Mouse (Mus musculus): ENCODE measurements around the gene Prss35. TPM values are rescaled to one million over a fixed set of nuclear protein-coding genes. Genes with fewer than 3 reads are reported as not detected.

The Prss35 gene
- total RNA-seq, 2 experiments from 2014 or later, result 0.11 TPM; not detected in 1

DNA sequence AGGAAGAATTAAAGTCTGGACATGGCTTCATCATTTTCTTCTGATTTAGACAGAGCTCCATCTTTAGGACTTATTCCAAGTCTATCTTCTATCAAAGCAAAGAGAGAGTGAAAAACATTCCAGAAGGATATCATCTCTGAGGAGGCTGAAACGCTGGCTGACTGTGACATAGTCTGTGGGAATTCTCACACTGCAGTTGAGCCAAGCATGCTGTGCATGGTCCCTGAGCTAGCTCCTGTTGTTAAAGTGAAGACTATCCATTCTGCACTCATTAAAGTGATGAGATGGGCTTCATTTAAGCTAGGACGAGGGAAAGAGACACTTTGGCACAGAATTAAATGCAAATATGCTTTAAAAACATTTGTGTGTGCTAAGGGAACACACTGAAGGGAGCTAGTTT, 26.9 kb upstream of the Prss35 start:
- TF ChIP-seq CTCF (IDR thresholded peaks at IDR 0.05), result no peak
- no peak overlapping the region for H3K27ac ChIP-seq
- no peak for DNase-seq
- no peak overlapping the region for H3K4me3 ChIP-seq
- intact Hi-C loops (cut with DNase I), result no loop called here

DNA sequence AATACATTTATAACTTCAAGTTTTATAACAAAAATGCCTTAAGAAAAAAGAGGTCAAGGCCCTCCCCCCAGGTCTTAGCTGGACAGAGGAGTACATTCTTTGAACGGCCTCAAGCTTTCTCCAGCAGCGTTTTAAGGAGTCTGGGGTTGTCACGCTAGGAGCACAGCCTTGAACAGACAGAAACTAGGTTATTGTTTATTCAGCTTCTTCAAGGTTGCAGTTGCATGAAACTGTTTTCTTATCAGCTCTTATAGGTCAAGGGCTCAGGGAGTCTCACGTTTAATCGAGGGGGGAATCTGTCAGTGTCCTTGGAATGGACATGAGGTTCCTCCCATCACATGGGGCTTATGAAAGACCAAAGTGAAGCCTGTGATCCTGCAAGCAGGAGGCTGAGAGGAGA, 26.3 kb upstream of the Prss35 start:
- Histone ChIP-seq H3K4me3 (no peak overlapping the region), H3K27ac (no peak overlapping the region)
- intact Hi-C loops (cut with DNase I), result no loop called here
- DNase-seq, result no peak
- TF ChIP-seq CTCF (IDR thresholded peaks at IDR 0.05), result no peak

DNA sequence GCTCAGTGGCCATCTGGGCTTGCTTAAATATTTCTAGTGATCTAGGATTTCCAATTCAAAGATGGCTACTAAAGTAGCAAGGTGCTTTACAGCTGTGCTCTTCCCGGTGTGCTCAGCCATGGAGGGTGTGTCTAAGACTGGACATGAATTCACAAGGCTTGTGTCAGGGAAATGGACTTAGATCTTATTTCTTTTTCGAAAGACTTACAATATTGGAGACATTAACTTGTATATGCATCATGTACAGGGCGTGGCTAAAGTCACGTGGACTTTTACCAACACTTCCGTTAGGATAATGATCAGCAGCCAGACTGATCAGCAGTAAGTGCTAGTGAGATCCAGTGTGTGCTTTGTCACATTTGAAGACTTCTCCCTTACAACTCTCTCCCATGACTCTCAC, 23.2 kb upstream of the Prss35 start:
- no peak for TF ChIP-seq CTCF (IDR thresholded peaks at IDR 0.05)
- Histone ChIP-seq H3K27ac (no peak overlapping the region), H3K4me3 (no peak overlapping the region)
- intact Hi-C loops (cut with DNase I), result no loop called here
- no peak for DNase-seq

GRCm38 (mm10) chr9:86720794-86721193, 22.7 kb upstream of the Prss35 start:
- no peak for TF ChIP-seq CTCF (IDR thresholded peaks at IDR 0.05)
- DNase-seq, result no peak
- intact Hi-C loops (cut with DNase I), result no loop called here
- H3K4me3 ChIP-seq, result no peak overlapping the region
- no peak overlapping the region for H3K27ac ChIP-seq

- no peak for DNase-seq
- no peak for TF ChIP-seq CTCF (IDR thresholded peaks at IDR 0.05)
- intact Hi-C loops (cut with DNase I), result no loop called here
- Histone ChIP-seq H3K27ac (no peak overlapping the region), H3K4me3 (no peak overlapping the region)
These were observed 18.4 kb upstream of the Prss35 start for GRCm38 (mm10) chr9:86725066-86725465.

GRCm38 (mm10) chr9:86725604-86726380, 17.7 kb upstream of the Prss35 start:
- no peak for TF ChIP-seq CTCF (IDR thresholded peaks at IDR 0.05)
- DNase-seq, result no peak
- Histone ChIP-seq H3K4me3 (no peak overlapping the region), H3K27ac (no peak overlapping the region)
- intact Hi-C loops (cut with DNase I), result no loop called here

- no peak for TF ChIP-seq CTCF (IDR thresholded peaks at IDR 0.05)
- DNase-seq, result no peak
- intact Hi-C loops (cut with DNase I), result no loop called here
These were observed 17.1 kb upstream of the Prss35 start for GRCm38 (mm10) chr9:86726381-86726720.

DNA sequence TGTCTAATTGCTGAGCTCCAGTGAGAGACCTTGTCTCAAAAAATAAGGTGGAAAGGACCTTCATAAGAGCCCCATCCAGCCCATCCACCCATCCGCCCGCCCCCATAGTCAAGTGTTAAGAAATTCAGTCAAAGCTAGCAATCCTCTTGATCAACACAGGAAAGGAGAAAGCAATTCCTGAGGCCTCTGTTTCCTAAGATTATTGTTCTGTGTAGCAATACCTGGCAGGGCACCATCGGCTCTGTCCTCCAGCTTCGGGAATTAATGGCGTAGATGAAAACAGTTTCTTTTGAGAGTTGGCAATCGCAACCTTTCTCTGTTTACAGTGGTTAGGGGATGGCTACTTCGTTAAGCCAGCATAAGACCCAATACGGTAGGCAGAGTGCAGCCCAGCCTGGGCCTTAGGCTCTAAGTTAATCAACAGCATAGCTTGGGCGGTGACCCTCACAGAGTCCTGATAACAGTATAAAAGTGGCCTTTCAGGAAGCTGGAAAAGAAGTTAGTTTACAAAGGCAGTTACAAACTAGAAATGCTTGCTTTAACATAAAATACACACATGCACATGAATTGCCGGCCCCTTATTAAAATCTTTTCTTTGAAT, 15.1 kb upstream of the Prss35 start:
- intact Hi-C loops (cut with DNase I), result no loop called here

More at GRCm38 (mm10) chr9:86726381-86726720, 17.1 kb upstream of the Prss35 start:
- Histone ChIP-seq H3K4me3 (no peak overlapping the region), H3K27ac (no peak overlapping the region)

GRCm38 (mm10) chr9:86729084-86729483, 14.4 kb upstream of the Prss35 start:
- H3K4me3 ChIP-seq, result no peak overlapping the region
- TF ChIP-seq CTCF (IDR thresholded peaks at IDR 0.05), result no peak
- no peak for DNase-seq
- intact Hi-C loops (cut with DNase I), result no loop called here
- H3K27ac ChIP-seq, result no peak overlapping the region

More for the DNA sequence above, 15.1 kb upstream of the Prss35 start:
- H3K4me3 ChIP-seq, result no peak overlapping the region
- no peak for DNase-seq
- TF ChIP-seq CTCF (IDR thresholded peaks at IDR 0.05), result no peak
- H3K27ac ChIP-seq, result no peak overlapping the region

DNA sequence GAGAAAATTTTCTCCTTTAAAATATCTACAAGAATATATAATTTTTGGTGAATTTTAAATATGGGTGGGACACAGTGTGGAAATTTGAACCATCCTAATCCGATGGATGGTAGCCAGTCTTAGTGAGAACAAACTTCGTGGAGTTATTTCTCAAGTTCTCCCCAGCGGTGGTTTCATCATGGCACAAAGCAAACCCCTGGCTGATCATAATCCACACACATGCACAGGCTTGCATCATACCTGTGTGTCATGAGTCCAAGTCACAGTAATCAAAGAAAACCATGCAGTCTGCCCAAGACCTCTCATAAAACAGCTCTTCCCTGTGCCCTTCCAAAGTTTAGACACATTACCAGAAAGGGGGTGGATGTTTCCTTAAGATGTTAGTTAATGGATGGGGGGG, 13.6 kb upstream of the Prss35 start:
- Histone ChIP-seq H3K4me3 (no peak overlapping the region), H3K27ac (no peak overlapping the region)
- intact Hi-C loops (cut with DNase I), result no loop called here
- DNase-seq, result no peak
- TF ChIP-seq CTCF (IDR thresholded peaks at IDR 0.05), result no peak

- no peak overlapping the region for H3K4me3 ChIP-seq
- no peak overlapping the region for H3K27ac ChIP-seq
- intact Hi-C loops (cut with DNase I), result no loop called here
- TF ChIP-seq CTCF (IDR thresholded peaks at IDR 0.05), result no peak
- DNase-seq, result no peak
These were observed 9.1 kb upstream of the Prss35 start for GRCm38 (mm10) chr9:86734357-86734756.

DNA sequence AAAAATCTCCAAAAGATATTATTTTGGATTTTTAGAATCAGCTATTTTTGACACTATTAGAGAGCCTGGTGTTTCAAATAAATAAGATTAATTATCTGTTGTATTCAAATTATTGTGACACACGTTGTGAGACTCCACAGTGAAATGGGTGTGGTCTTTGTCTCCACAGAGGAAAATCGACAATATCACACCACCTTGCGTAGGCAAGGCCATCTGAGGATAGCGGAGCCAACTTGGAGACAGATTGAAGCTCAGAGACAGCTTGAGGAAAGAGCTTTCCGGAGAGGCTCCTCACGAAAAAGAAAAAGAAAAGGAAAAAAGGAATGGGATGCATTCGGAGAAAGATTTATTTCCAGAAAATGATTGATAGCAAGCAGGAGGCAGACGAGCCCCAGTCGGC, 8.7 kb upstream of the Prss35 start:
- no peak for DNase-seq
- no peak overlapping the region for H3K27ac ChIP-seq
- no peak overlapping the region for H3K4me3 ChIP-seq
- no peak for TF ChIP-seq CTCF (IDR thresholded peaks at IDR 0.05)
- intact Hi-C loops (cut with DNase I), result no loop called here

GRCm38 (mm10) chr9:86736991-86737390, 6.5 kb upstream of the Prss35 start:
- no peak for TF ChIP-seq CTCF (IDR thresholded peaks at IDR 0.05)

GRCm38 (mm10) chr9:86738067-86738466, 5.4 kb upstream of the Prss35 start:
- DNase-seq, result no peak
- intact Hi-C loops (cut with DNase I), result no loop called here
- no peak overlapping the region for H3K4me3 ChIP-seq
- no peak overlapping the region for H3K27ac ChIP-seq
- no peak for TF ChIP-seq CTCF (IDR thresholded peaks at IDR 0.05)

More at GRCm38 (mm10) chr9:86736991-86737390, 6.5 kb upstream of the Prss35 start:
- no peak for DNase-seq
- no peak overlapping the region for H3K27ac ChIP-seq
- no peak overlapping the region for H3K4me3 ChIP-seq
- intact Hi-C loops (cut with DNase I), result no loop called here

Data from gastrocnemius, adult 2 months (tissue).